Mouse (Mus musculus) retina, adult 2 months (tissue): ENCODE measurements around the gene Olfr938.

ENCODE experiments used
- DNase-seq: peaks from one replicate; pipeline ENCODE4 v3.0.0-alpha.2; 2012; ENCODE audit warnings: low read depth, low spot score

Gene Olfr938

DNA sequence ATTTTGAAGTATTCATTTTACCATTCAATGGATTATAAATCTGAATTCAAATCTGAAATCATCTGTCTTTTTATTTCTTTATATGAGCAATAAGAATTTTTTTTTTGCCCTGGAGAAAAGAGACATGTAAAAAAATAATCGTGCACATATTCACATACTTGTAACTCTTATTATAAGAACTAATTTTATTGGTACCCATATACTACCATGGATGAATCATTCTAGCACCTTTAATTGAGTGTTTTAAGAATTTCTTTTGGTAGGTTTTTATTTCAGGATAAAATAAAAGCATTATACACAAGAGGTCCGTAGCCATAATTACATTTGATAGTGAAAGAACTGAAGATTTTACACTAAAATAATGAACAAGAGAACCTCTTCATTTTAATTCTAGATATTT lies at the start of gene Olfr938:
Olfr938 (minus strand) TSS at position 101 of the 400 bp plus-strand sequence.
- no peak for DNase-seq

DNA sequence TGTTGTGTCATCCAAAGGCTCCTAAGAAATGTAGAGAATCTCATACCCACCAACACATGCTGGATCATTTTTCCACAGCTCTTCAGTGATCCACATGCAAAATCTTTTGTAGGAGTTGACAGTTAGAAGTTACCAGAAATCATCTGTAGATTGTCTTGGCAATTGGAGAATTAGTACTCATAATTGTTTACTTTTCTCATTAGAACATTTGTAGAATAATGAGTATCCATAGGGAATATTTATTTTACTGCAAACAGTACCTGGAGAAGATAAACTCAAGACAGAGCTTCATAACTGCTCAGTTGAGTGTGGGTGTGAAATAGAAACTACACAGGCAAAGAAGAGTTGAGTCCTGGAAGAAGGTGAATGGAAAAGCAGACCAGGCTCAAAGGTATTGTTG lies 49.1 kb upstream of the Olfr938 start, which contains the start of gene Olfr27:
Olfr27 (plus strand) TSS at position 301 of the 400 bp plus-strand sequence.
- DNase-seq = no peak

DNA sequence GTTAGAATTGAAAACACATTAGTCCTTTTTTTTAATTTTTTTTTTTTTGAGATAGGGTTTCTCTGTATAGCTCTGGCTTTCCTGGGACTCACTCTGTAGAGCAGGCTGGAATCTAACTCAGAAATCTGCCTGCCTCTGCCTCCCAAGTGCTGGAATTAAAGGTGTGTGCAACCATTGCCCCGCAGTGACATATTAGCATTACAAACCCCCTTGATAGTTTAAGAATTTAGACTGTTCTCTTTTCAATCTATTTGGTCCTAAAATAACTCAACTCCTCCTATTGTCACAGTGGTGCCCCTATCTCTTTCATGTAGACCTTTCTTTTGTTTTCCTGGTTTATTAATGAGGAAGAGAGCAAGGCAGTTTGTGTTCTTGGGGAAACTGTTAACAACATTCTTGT lies 48.6 kb upstream of the Olfr938 start:
- DNase-seq = no peak

DNA sequence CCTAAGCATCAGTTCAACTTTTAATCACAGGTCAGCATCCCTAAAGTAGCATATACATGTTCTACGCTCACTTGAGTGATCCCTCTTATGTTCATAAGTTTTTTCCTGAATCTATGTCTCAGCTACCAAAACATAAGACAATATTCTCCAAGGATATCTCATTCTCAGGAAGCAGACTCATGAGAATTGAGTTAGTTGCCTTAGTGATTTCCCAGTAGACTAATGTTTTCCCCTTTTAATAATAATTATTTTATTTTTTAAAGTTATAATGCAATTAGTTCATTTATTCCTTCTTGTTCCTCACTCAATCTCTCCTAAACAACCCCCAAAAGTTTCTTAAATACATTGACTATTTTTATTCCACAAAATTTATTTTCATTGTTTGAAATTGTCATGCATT lies 13.8 kb downstream of the Olfr938 start, which contains the start of gene Olfr937:
Olfr937 (minus strand) TSS at position 101 of the 400 bp plus-strand sequence.
- DNase-seq = no peak
